8 mouse cellular contexts compared by ENCODE assay signal in genomic region chr13:38633287-38634000, GRCm38 (mm10). TPM values are rescaled to one million over a fixed set of nuclear protein-coding genes. Genes with fewer than 3 reads are reported as not detected.
A peak's percentile ranks its signal among the peaks of the same experiment; 100 is the strongest.
DNase-seq lines count a peak whose midpoint lies in the region; ATAC-seq and TF ChIP-seq lines count a peak whose summit lies in the region.

No protein-coding gene starts in this region.

- ATAC-seq in lung, embryonic 14.5 days (ENCODE audit: insufficient read depth) = no peak
- no peak for ATAC-seq in neural tube, embryonic 13.5 days (ENCODE audit: low read depth)

- H3K27me3 ChIP-seq in lung, embryonic 14.5 days (ENCODE audit: insufficient read depth, low read length) = no peaks in the 10 kb centered on the region
- no peaks in the 10 kb centered on the region for H3K27me3 ChIP-seq in neural tube, embryonic 13.5 days

- no peak overlapping the region; the same call in 1 of the 2 replicates for H3K9ac ChIP-seq in lung, embryonic 14.5 days
- no peak overlapping the region; the same call in 1 of the 2 replicates for H3K9ac ChIP-seq in neural tube, embryonic 13.5 days

- H3K9me3 ChIP-seq in lung, embryonic 14.5 days (ENCODE audit: low read depth, low read length) = no peaks in the 10 kb centered on the region
- no peaks in the 10 kb centered on the region for H3K9me3 ChIP-seq in neural tube, embryonic 13.5 days

- TF ChIP-seq CTCF in lung, embryonic 14.5 days (IDR thresholded peaks at IDR 0.05; ENCODE audit: low read depth) = no peak
- TF ChIP-seq CTCF in gastrocnemius, adult 2 months (IDR thresholded peaks at IDR 0.05) = no peak

- peak; percentile 24 to 61 for DNase-seq in frontal cortex, postnatal 36 days (ENCODE audit: low spot score in 2 of 2)
- DNase-seq in frontal cortex, postnatal 10 days (ENCODE audit: low spot score in 2 of 2) = no peak
- no peak for DNase-seq in lung, embryonic 14.5 days
- DNase-seq in lung, postnatal 25 days (ENCODE audit: low spot score) = no peak
- peak; percentile 57 for DNase-seq in layer of hippocampus, adult 9-11 months
- no peak for DNase-seq in gastrocnemius, adult 2 months
- DNase-seq in kidney, adult 8-10 months = no peak

- H3K27ac ChIP-seq in lung, embryonic 14.5 days (ENCODE audit: low read depth) = no peak overlapping the region
- H3K27ac ChIP-seq in neural tube, embryonic 13.5 days (replicated peaks) = no peak overlapping the region
- no peak overlapping the region for H3K27ac ChIP-seq in gastrocnemius, adult 2 months

- WGBS in lung, embryonic 14.5 days = 91% methylated on average over 6 of the region's 6 CpGs
- 92% methylated on average over 6 of the region's 6 CpGs for WGBS in neural tube, embryonic 13.5 days

- 0 out of 2 replicates have a peak, but pooled peaks cover 6% of the 10 kb centered on the region for H3K36me3 ChIP-seq in lung, embryonic 14.5 days (ENCODE audit: insufficient read depth)
- peaks cover 8% of the 10 kb centered on the region; the same call in 1 of the 2 replicates for H3K36me3 ChIP-seq in neural tube, embryonic 13.5 days

- H3K4me2 ChIP-seq in lung, embryonic 14.5 days = peak overlapping the region; percentile 77
- peak overlapping the region; percentile 71 for H3K4me2 ChIP-seq in neural tube, embryonic 13.5 days

- intact Hi-C loops in gastrocnemius, adult 2 months (cut with DNase I) = loop anchor here (10.0 kb wide), 1 partner anchor 429 kb away; the partner anchor contains the start of gene Snrnp48

- no peaks in the 10 kb centered on the region; the same call in 1 of the 2 replicates for H3K4me1 ChIP-seq in lung, embryonic 14.5 days (ENCODE audit: insufficient read depth)
- peaks cover 6% of the 10 kb centered on the region for H3K4me1 ChIP-seq in neural tube, embryonic 13.5 days (replicated peaks)

- no peak overlapping the region for H3K4me3 ChIP-seq in lung, embryonic 14.5 days (ENCODE audit: low read depth, low read length)
- H3K4me3 ChIP-seq in neural tube, embryonic 13.5 days = peak overlapping the region; percentile 77
- H3K4me3 ChIP-seq in gastrocnemius, adult 2 months = no peak overlapping the region

RNA-seq across cellular contexts. Expression of gene Bloc1s5, which starts 1.5 kb away (rescaled TPM):
- 17.6 and 19.3 TPM in 2 replicates for polyA plus RNA-seq in lung, embryonic 14.5 days (2014; fragmentation: Nextera tagmentation; extraction: Ambion mirVana)
- 22.9 and 26.1 TPM in 2 replicates for polyA plus RNA-seq in neural tube, embryonic 13.5 days (2015; fragmentation: Nextera tagmentation; extraction: Ambion mirVana)
- 1 to 10 TPM; 4.9 to 5.4 TPM for total RNA-seq in gastrocnemius, adult 2 months (2021)

RNA-seq across cellular contexts. Expression of gene Eef1e1, which starts 25.4 kb away (rescaled TPM):
- 46.8 and 53.4 TPM in 2 replicates for polyA plus RNA-seq in lung, embryonic 14.5 days (2014; fragmentation: Nextera tagmentation; extraction: Ambion mirVana)
- polyA plus RNA-seq in neural tube, embryonic 13.5 days (2015; fragmentation: Nextera tagmentation; extraction: Ambion mirVana) = 88.3 and 88.8 TPM in 2 replicates
- 10 to 100 TPM; 14.1 to 15.8 TPM for total RNA-seq in gastrocnemius, adult 2 months (2021)

Comparison
In these comparisons a context has a peak if more than half of its experiments do, and no peak if none do; other contexts are left out.
1. DNase-seq: peak in frontal cortex, postnatal 36 days (2 of 2) and layer of hippocampus, adult 9-11 months (single experiment); none in frontal cortex, postnatal 10 days (0 of 2), lung, embryonic 14.5 days (single experiment), lung, postnatal 25 days (single experiment), gastrocnemius, adult 2 months (single experiment) and kidney, adult 8-10 months (0 of 2).